Mouse (Mus musculus) monocyte, adult 2 months (primary cell): ENCODE measurements around the gene Gm43738.

ENCODE experiments used
- DNase-seq, 2 experiments: peaks; one replicate each; pipeline ENCODE4 v3.0.0; 2022; ENCODE audit warnings: low spot score in 2 of 2, low read depth in 1 of 2

Gene Gm43738

GRCm38 (mm10) chr3:89043359-89043758 is 57.5 kb downstream of the Gm43738 start:
- no peak for DNase-seq
